Comparison of ENCODE assay signal across 8 mouse cellular contexts in genomic region chr19:4181892-4182291, GRCm38 (mm10). TPM values are rescaled to one million over a fixed set of nuclear protein-coding genes. Genes with fewer than 3 reads are reported as not detected.
DNase-seq lines count a peak whose midpoint lies in the region; ATAC-seq and TF ChIP-seq lines count a peak whose summit lies in the region.

No protein-coding gene starts in this region.

- no peak for TF ChIP-seq CTCF in lung, embryonic 14.5 days (IDR thresholded peaks at IDR 0.05; ENCODE audit: low read depth)
- TF ChIP-seq CTCF in spleen, adult 2 months (IDR thresholded peaks at IDR 0.05; ENCODE audit: extremely low read depth, insufficient read depth, insufficient read length, insufficient replicate concordance): no peak

- no peak overlapping the region for H3K9ac ChIP-seq in lung, embryonic 14.5 days
- H3K9ac ChIP-seq in heart, embryonic 11.5 days (ENCODE audit: low read depth, low read length): no peak overlapping the region

- no peak for TF ChIP-seq POLR2A in spleen, adult 2 months (IDR thresholded peaks at IDR 0.05; ENCODE audit: low read depth, low read length)

- no peaks in the 10 kb centered on the region for H3K9me3 ChIP-seq in lung, embryonic 14.5 days (ENCODE audit: low read depth, low read length)
- no peaks in the 10 kb centered on the region for H3K9me3 ChIP-seq in heart, embryonic 11.5 days (replicated peaks; ENCODE audit: control insufficient read depth, low read length)

- H3K36me3 ChIP-seq in lung, embryonic 14.5 days (ENCODE audit: insufficient read depth): no peaks in the 10 kb centered on the region
- peaks cover 39% of the 10 kb centered on the region for H3K36me3 ChIP-seq in spleen, adult 2 months (ENCODE audit: control insufficient read depth, insufficient read depth, low read length)
- no peaks in the 10 kb centered on the region for H3K36me3 ChIP-seq in heart, embryonic 11.5 days (ENCODE audit: control insufficient read depth, insufficient read depth, low read length)

- no peak overlapping the region for H3K4me2 ChIP-seq in lung, embryonic 14.5 days
- no peak overlapping the region for H3K4me2 ChIP-seq in heart, embryonic 11.5 days

- H3K4me1 ChIP-seq in lung, embryonic 14.5 days (ENCODE audit: insufficient read depth): no peaks in the 10 kb centered on the region
- peaks cover 40% of the 10 kb centered on the region for H3K4me1 ChIP-seq in spleen, adult 2 months (ENCODE audit: control insufficient read depth, insufficient read depth, insufficient read length)
- peaks cover 9% of the 10 kb centered on the region for H3K4me1 ChIP-seq in heart, embryonic 11.5 days (ENCODE audit: control insufficient read depth, insufficient read depth, low read length)

- H3K4me3 ChIP-seq in lung, embryonic 14.5 days (ENCODE audit: low read depth, low read length): no peak overlapping the region
- H3K4me3 ChIP-seq in spleen, adult 2 months (ENCODE audit: extremely low read depth, insufficient read depth, insufficient read length): no peak overlapping the region
- no peak overlapping the region for H3K4me3 ChIP-seq in heart, embryonic 11.5 days (ENCODE audit: low read depth, low read length)

- peak; percentile 45 to 59 for DNase-seq in heart, postnatal 14 days
- no peak for DNase-seq in heart, adult 9 months (ENCODE audit: low spot score in 2 of 2)
- peak; percentile 51 for DNase-seq in 3T3-L1 (ENCODE audit: low read depth, low spot score)
- peak; percentile 83 for DNase-seq in NIH3T3 (ENCODE audit: low read depth)
- DNase-seq in frontal cortex, postnatal 10 days (ENCODE audit: low spot score in 2 of 2): peak; percentile 72 to 73
- peak; percentile 78 for DNase-seq in lung, embryonic 14.5 days
- peak; percentile 79 to 85 for DNase-seq in spleen, adult 2 months (ENCODE audit: low read depth in 1 of 2, low spot score in 2 of 2)

- H3K27me3 ChIP-seq in lung, embryonic 14.5 days (ENCODE audit: insufficient read depth, low read length): no peaks in the 10 kb centered on the region
- H3K27me3 ChIP-seq in spleen, adult 2 months (ENCODE audit: control insufficient read depth, insufficient read depth, low read length): no peaks in the 10 kb centered on the region
- 0 out of 2 replicates have a peak, but pooled peaks cover 3% of the 10 kb centered on the region for H3K27me3 ChIP-seq in heart, embryonic 11.5 days (ENCODE audit: control insufficient read depth, insufficient read depth, low read length)

- no peak overlapping the region for H3K27ac ChIP-seq in lung, embryonic 14.5 days (ENCODE audit: low read depth)
- peak overlapping the region; percentile 50 for H3K27ac ChIP-seq in spleen, adult 2 months (ENCODE audit: insufficient read depth, low read length)
- H3K27ac ChIP-seq in heart, embryonic 11.5 days (ENCODE audit: low read depth, low read length): no peak overlapping the region

- WGBS in lung, embryonic 14.5 days: 30% methylated on average over 3 of the region's 3 CpGs
- WGBS in spleen, adult 2 months: 35% methylated on average over 3 of the region's 3 CpGs
- WGBS in heart, embryonic 11.5 days (ENCODE audit: insufficient replicate concordance): 50% methylated on average over 3 of the region's 3 CpGs

- intact Hi-C loops in heart, postnatal 14 days (cut with DNase I): no loop called here

- peak; percentile 38; the same call in 1 of the 2 replicates for ATAC-seq in lung, embryonic 14.5 days (ENCODE audit: insufficient read depth)
- no peak for ATAC-seq in heart, embryonic 11.5 days (replicated peaks; ENCODE audit: insufficient number of reproducible peaks, low FRiP score, low TSS enrichment)

RNA-seq across cellular contexts. Expression of gene Carns1, which starts 6.6 kb away (rescaled TPM):
- total RNA-seq in heart, postnatal 14 days (2021): 10 to 100 TPM; 36.1 to 43.3 TPM
- polyA plus RNA-seq in lung, embryonic 14.5 days (2014; fragmentation: Nextera tagmentation; extraction: Ambion mirVana): 1.7 and 2.5 TPM in 2 replicates
- 52.0 and 64.5 TPM in 2 replicates for polyA plus RNA-seq in spleen, adult 2 months (2012; rRNA removed)
- polyA plus RNA-seq in heart, embryonic 11.5 days (2014; fragmentation: Nextera tagmentation; extraction: Ambion mirVana): 2.1 and 2.8 TPM in 2 replicates

RNA-seq across cellular contexts. Expression of gene Tbc1d10c, which starts 9.2 kb away (rescaled TPM):
- total RNA-seq in heart, postnatal 14 days (2021): 1 to 10 TPM; 4.0 to 7.5 TPM
- 1.8 and 2.4 TPM in 2 replicates for polyA plus RNA-seq in lung, embryonic 14.5 days (2014; fragmentation: Nextera tagmentation; extraction: Ambion mirVana)
- 266 and 328 TPM in 2 replicates for polyA plus RNA-seq in spleen, adult 2 months (2012; rRNA removed)
- polyA plus RNA-seq in heart, embryonic 11.5 days (2014; fragmentation: Nextera tagmentation; extraction: Ambion mirVana): 1.0 and 1.3 TPM in 2 replicates

RNA-seq across cellular contexts. Expression of gene Ppp1ca, which starts 10.0 kb away (rescaled TPM):
- total RNA-seq in heart, postnatal 14 days (2021): 100 to 1,000 TPM; 368 to 404 TPM
- 960 and 994 TPM in 2 replicates for polyA plus RNA-seq in lung, embryonic 14.5 days (2014; fragmentation: Nextera tagmentation; extraction: Ambion mirVana)
- polyA plus RNA-seq in spleen, adult 2 months (2012; rRNA removed): 464 and 481 TPM in 2 replicates
- polyA plus RNA-seq in heart, embryonic 11.5 days (2014; fragmentation: Nextera tagmentation; extraction: Ambion mirVana): 749 and 760 TPM in 2 replicates

RNA-seq across cellular contexts. Expression of gene Rps6kb2, which starts 18.7 kb away (rescaled TPM):
- 10 to 100 TPM; 21.6 to 23.6 TPM for total RNA-seq in heart, postnatal 14 days (2021)
- 37.9 and 43.2 TPM in 2 replicates for polyA plus RNA-seq in lung, embryonic 14.5 days (2014; fragmentation: Nextera tagmentation; extraction: Ambion mirVana)
- polyA plus RNA-seq in spleen, adult 2 months (2012; rRNA removed): 40.7 and 51.5 TPM in 2 replicates
- polyA plus RNA-seq in heart, embryonic 11.5 days (2014; fragmentation: Nextera tagmentation; extraction: Ambion mirVana): 34.3 and 38.1 TPM in 2 replicates

RNA-seq across cellular contexts. Expression of gene Rad9a, which starts 19.6 kb away (rescaled TPM):
- total RNA-seq in heart, postnatal 14 days (2021): 1 to 10 TPM; 4.7 to 5.0 TPM
- polyA plus RNA-seq in lung, embryonic 14.5 days (2014; fragmentation: Nextera tagmentation; extraction: Ambion mirVana): 42.1 and 47.4 TPM in 2 replicates
- 53.1 and 62.9 TPM in 2 replicates for polyA plus RNA-seq in spleen, adult 2 months (2012; rRNA removed)
- polyA plus RNA-seq in heart, embryonic 11.5 days (2014; fragmentation: Nextera tagmentation; extraction: Ambion mirVana): 20.6 and 24.1 TPM in 2 replicates

Comparison
In these comparisons a context has a peak if more than half of its experiments do, and no peak if none do; other contexts are left out.
1. DNase-seq: peak in heart, postnatal 14 days (2 of 2), 3T3-L1 (single experiment), NIH3T3 (single experiment), frontal cortex, postnatal 10 days (2 of 2), lung, embryonic 14.5 days (single experiment) and spleen, adult 2 months (2 of 2); none in heart, adult 9 months (0 of 2).
2. RNA of gene Carns1, which starts 6.6 kb away (polyA plus RNA-seq): 52.0 to 64.5 TPM in spleen, adult 2 months; 2.1 to 2.8 TPM in heart, embryonic 11.5 days and 1.7 to 2.5 TPM in lung, embryonic 14.5 days; every median in the first group is over 10 times any median in the second.
3. RNA of gene Tbc1d10c, which starts 9.2 kb away (polyA plus RNA-seq): 266 to 328 TPM in spleen, adult 2 months; 1.8 to 2.4 TPM in lung, embryonic 14.5 days and 1.0 to 1.3 TPM in heart, embryonic 11.5 days; every median in the first group is over 10 times any median in the second.